Mouse (Mus musculus) kidney, embryonic 16.5 days (tissue): Measurements from ENCODE around the gene Gm11037. TPM values are rescaled to one million over a fixed set of nuclear protein-coding genes. Genes with fewer than 3 reads are reported as not detected.

Experiments
- ATAC-seq: fragments of 200-750 bp; cut with Nextera tagmentation; 2 replicates; pipeline ENCODE4 v1.8.0; 2017; ENCODE audit warnings: moderate TSS enrichment; ENCODE audit not compliant: low FRiP score, low TSS enrichment
- H3K27ac ChIP-seq: fragments of 300-500 bp; sonication (generic); 2 replicates; pipeline ENCODE4 v1.5.1; 2014; ENCODE audit warnings: low read length
- H3K27me3 ChIP-seq: fragments of 300-500 bp; sonication (generic); 2 replicates; pipeline ENCODE4 v1.6.1; 2014; ENCODE audit warnings: low read length, control low read depth, mixed read lengths; ENCODE audit not compliant: insufficient read depth
- H3K36me3 ChIP-seq: fragments of 300-500 bp; sonication (generic); 2 replicates; pipeline ENCODE4 v1.6.1; 2014; ENCODE audit warnings: low read length, control low read depth, mixed read lengths; ENCODE audit not compliant: insufficient read depth
- H3K4me1 ChIP-seq: fragments of 300-500 bp; sonication (generic); 2 replicates; pipeline ENCODE4 v1.6.1; 2014; ENCODE audit warnings: low read length, control low read depth, mixed read lengths; ENCODE audit not compliant: insufficient read depth
- H3K4me2 ChIP-seq: fragments of 300-500 bp; sonication (generic); replicated peaks from 2 replicates; pipeline ENCODE4 v1.6.1; 2014; ENCODE audit warnings: low read depth, low read length
- H3K4me3 ChIP-seq: fragments of 300-500 bp; sonication (generic); 2 replicates; pipeline ENCODE4 v1.5.1; 2014; ENCODE audit warnings: mild to moderate bottlenecking, low read length
- H3K9ac ChIP-seq: fragments of 300-500 bp; sonication (generic); replicated peaks from 2 replicates; pipeline ENCODE4 v1.6.1; 2014; ENCODE audit warnings: low read length
- H3K9me3 ChIP-seq: fragments of 300-500 bp; sonication (generic); 2 replicates; pipeline ENCODE4 v1.6.1; 2016; ENCODE audit warnings: low read length, control low read depth
- WGBS: fragments of 180-500 bp; shearing (Covaris S2); extraction: QIAGEN DNeasy Blood & Tissue Kit; methylation state at CpG from one replicate; pipeline ENCODE4 v1.1.7; 2014; 5-methylcytosine and 5-hydroxymethylcytosine counted together
- polyA plus RNA-seq: library from polyadenylated mRNA; unstranded; fragments of >200 nt; fragmentation: Nextera tagmentation; extraction: Ambion mirVana; gene quantifications from 2 replicates; pipeline ENCODE4 v1.2.1, GENCODE M21; 2015

Gene Gm11037
- polyA plus RNA-seq, 1 experiment from 2014 or later, result not detected

DNA sequence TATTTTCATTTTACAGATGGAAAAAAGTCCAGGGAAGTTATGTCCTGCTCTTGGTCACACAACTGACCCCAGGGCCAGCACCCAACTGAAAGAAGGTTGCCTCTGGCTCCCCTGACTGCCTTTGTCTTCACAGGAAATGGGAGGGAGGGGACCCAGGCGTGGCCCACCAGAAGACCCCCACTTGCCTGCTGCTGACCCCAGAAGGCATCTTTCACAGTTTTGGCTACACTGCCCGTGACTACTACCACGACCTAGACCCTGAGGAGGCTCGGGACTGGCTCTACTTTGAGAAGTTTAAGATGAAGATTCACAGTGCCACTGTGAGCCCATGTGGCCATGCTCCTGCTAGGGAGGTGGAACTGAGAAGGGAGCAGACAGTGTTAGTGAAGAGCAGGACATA is 5.0 kb downstream of the Gm11037 start:
- 79% methylated on average over 4 of the region's 4 CpGs for WGBS
- peaks cover 19% of the 10 kb centered on the region; the same call in 1 of the 2 replicates for H3K36me3 ChIP-seq
- no peak overlapping the region for H3K4me2 ChIP-seq
- ATAC-seq, result no peak
- peaks cover 18% of the 10 kb centered on the region for H3K4me1 ChIP-seq
- no peak overlapping the region for H3K4me3 ChIP-seq
- no peaks in the 10 kb centered on the region for H3K27me3 ChIP-seq
- no peak overlapping the region for H3K9ac ChIP-seq
- no peaks in the 10 kb centered on the region for H3K9me3 ChIP-seq
- no peak overlapping the region for H3K27ac ChIP-seq

DNA sequence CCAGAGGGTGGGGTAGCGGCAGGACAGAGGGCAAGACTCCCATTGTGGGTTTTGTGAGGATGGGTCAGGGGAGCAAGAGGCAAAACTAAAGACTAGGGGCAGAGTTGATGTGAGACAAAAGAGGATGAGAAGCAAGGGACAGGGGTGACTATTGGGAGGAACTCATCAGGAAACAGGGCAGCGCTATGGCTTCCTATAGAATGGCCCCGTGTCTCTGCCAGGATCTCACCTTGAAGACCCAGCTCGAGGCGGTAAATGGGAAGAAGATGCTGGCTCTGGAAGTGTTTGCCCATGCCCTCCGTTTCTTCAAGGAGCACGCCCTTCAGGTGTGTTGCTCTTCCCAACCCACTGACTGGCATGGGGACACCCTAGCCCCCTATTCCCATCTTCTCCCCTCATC is 5.5 kb downstream of the Gm11037 start:
- WGBS, result 92% methylated on average over 7 of the region's 7 CpGs
- Histone ChIP-seq H3K27me3 (no peaks in the 10 kb centered on the region), H3K27ac (no peak overlapping the region), H3K4me2 (no peak overlapping the region), H3K4me1 (peaks cover 18% of the 10 kb centered on the region), H3K36me3 (peaks cover 23% of the 10 kb centered on the region), H3K4me3 (no peak overlapping the region), H3K9ac (no peak overlapping the region), H3K9me3 (no peaks in the 10 kb centered on the region)
- ATAC-seq, result no peak

DNA sequence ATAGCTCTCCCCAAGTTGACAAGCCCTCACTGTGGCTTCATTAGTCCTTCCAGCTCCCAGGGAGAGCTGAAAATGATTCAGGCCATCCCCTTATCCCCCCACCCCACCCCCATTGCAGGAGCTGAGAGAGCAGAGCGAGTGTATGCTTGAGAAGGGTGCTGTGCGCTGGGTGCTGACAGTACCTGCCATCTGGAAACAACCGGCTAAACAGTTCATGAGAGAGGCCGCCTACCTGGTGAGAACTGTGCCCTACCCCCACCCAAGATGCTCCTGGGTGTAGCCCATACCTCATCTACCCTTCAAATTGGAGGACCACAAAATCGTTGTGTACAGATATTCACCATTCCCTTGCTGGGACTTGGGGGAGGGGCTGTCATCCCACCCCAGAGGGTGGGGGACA is 6.0 kb downstream of the Gm11037 start:
- no peak for ATAC-seq
- H3K9ac ChIP-seq, result no peak overlapping the region
- peaks cover 18% of the 10 kb centered on the region for H3K4me1 ChIP-seq
- no peak overlapping the region for H3K4me3 ChIP-seq
- no peaks in the 10 kb centered on the region for H3K27me3 ChIP-seq
- no peaks in the 10 kb centered on the region for H3K9me3 ChIP-seq
- H3K27ac ChIP-seq, result no peak overlapping the region
- no peak overlapping the region for H3K4me2 ChIP-seq
- WGBS, result 90% methylated on average over 5 of the region's 5 CpGs
- H3K36me3 ChIP-seq, result peaks cover 26% of the 10 kb centered on the region

DNA sequence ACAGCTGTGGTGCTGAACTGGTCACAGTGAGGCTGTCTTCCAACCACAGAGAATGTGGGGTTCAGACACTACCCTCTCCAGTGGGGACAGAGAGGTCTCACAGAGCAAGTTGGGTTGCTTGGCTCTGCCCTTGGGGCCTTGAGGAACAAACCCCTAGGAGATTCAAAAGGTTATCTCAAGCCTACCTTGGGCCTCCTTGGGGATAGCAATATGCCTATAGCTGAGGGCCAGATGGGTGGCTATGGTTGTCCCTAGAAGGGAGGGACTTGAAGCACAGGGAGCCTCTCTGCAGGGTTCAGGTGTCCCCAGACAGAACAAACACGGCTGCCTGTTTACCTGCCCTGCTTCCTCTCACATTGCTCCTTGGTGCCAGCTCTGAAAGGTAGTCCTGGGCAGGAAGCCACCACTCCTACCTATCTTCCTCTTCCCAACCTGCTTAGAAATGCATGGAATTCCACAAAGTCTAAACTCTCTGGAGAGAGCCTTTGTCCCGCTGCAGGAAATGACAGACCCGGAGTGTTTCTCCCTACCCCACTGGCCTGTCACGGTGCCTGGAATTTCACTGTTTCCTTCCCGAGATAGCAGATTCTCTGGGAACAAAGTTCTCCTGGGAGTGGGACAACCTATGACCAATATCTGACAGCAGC is 6.7 kb downstream of the Gm11037 start:
- Histone ChIP-seq H3K27me3 (no peaks in the 10 kb centered on the region), H3K9ac (no peak overlapping the region), H3K36me3 (peaks cover 34% of the 10 kb centered on the region), H3K4me3 (no peak overlapping the region), H3K4me2 (no peak overlapping the region), H3K9me3 (no peaks in the 10 kb centered on the region), H3K27ac (peak overlapping the region; percentile 72), H3K4me1 (peaks cover 18% of the 10 kb centered on the region)
- ATAC-seq, result no peak
- 43% methylated on average over 5 of the region's 5 CpGs for WGBS

DNA sequence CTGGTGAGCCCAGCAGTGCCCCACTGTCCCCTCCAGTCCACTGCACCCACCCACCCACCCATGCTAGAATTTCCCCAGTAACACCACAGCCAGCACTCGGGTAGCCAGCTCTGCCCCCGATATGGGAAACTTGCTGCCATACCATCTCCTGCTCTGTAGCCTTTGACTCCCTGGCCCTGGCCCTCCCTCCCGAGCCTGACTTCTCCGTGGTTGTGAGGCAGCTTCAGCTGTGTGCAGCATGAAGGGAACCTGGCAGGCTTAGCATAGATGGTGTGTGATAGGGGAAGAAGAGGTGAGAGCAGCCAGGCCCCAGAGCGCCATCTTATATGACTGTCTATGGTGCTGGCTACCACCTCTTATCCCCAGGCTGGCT is 7.2 kb downstream of the Gm11037 start:
- peaks cover 16% of the 10 kb centered on the region for H3K4me1 ChIP-seq
- no peaks in the 10 kb centered on the region for H3K9me3 ChIP-seq
- H3K27ac ChIP-seq, result peak overlapping the region; percentile 53
- peaks cover 39% of the 10 kb centered on the region for H3K36me3 ChIP-seq
- 62% methylated on average over 5 of the region's 5 CpGs for WGBS
- no peak for ATAC-seq
- H3K27me3 ChIP-seq, result no peaks in the 10 kb centered on the region
- H3K4me2 ChIP-seq, result no peak overlapping the region
- H3K4me3 ChIP-seq, result no peak overlapping the region
- no peak overlapping the region for H3K9ac ChIP-seq

DNA sequence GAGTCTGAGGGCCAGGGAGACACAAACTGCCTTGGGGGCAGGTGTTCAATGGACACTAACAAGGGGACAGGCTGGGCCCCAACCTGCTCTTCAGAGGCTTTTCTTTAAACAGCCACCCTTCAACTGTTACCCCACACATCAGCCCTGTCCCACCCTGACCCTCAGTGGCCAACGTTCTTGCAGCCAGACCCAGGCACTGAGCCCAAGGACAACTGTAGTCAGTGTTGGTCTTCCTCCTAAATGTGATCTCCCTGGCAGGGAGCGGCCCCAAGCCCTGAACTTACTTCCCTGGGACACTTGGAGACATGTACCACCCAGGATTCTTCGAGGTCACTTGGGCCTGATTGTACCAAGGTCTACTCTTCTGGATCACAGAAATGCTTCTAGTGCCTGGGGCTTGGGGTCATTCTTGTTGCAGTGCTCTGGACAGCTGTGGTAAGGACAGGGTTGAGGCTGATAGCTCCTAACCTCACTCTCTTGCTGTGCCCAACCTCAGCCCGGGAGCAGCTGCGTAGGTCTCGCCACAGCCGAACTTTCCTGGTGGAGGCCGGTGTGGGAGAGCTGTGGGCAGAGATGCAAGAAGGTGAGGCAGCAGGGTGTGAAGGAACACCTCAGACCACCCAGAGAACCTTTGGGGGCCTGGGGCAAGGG is 8.2 kb downstream of the Gm11037 start:
- Histone ChIP-seq H3K36me3 (peaks cover 46% of the 10 kb centered on the region), H3K9ac (no peak overlapping the region), H3K9me3 (no peaks in the 10 kb centered on the region), H3K4me2 (no peak overlapping the region), H3K27me3 (no peaks in the 10 kb centered on the region), H3K4me1 (peaks cover 16% of the 10 kb centered on the region), H3K4me3 (no peak overlapping the region), H3K27ac (no peak overlapping the region)
- 76% methylated on average over 8 of the region's 8 CpGs for WGBS
- no peak for ATAC-seq

DNA sequence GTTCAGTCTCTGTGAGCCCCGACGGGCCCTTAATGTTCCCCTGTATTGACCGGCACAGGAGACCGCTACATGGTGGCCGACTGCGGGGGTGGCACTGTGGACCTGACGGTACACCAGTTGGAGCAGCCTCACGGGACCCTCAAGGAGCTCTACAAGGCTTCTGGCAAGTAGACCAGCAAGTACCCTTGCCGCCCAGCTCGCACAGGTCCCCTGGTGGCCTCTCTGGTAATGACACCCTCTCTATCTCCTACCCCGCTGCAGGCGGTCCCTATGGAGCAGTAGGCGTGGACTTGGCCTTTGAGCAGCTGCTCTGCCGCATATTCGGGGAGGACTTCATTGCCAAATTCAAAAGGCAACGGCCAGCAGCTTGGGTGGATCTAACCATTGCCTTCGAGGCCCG is 9.3 kb downstream of the Gm11037 start:
- Histone ChIP-seq H3K27me3 (no peaks in the 10 kb centered on the region), H3K27ac (peak overlapping the region; percentile 29; the same call in 1 of the 2 replicates), H3K9me3 (no peaks in the 10 kb centered on the region), H3K4me2 (0 out of 2 replicates have a peak overlapping the region, but pooled peaks have one; percentile 3), H3K4me3 (no peak overlapping the region), H3K4me1 (peaks cover 16% of the 10 kb centered on the region), H3K36me3 (peaks cover 54% of the 10 kb centered on the region), H3K9ac (no peak overlapping the region)
- ATAC-seq, result peak; percentile 73
- WGBS, result 31% methylated on average over 18 of the region's 18 CpGs

DNA sequence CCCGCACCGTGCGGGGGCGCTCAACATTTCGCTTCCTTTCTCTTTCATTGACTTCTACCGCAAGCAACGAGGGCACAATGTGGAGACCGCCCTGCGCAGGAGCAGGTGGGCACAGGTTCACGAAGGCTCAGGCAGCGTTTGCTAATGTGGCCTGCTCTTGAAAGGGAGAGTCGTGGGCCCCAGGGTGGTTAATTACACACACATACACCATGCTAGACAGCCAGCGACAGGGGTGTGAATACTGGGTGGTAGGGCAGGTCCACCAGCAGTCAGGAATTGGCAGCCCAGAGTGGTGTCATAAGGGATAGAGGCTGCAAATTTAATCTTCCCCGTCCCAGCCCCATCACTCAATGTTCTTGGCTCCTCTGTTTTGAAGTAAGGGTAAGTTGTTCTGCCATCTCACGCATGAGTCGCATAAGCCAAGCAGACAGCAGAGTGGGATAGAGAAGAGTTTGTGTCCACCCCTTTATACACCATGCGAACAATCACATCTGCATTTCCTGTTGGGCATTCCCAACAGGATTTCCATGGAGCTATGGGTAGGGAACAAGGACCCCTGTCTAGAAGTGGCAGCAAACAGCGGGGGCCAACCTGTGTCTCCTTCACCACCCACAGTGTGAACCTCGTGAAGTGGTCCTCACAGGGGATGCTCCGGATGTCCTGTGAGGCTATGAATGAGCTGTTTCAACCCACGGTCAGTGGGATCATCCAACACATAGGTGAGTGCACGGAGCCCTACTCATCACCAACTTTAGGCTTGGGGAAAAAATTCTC is 9.9 kb downstream of the Gm11037 start:
- Histone ChIP-seq H3K36me3 (peaks cover 54% of the 10 kb centered on the region), H3K27me3 (no peaks in the 10 kb centered on the region), H3K9ac (no peak overlapping the region), H3K27ac (no peak overlapping the region), H3K4me2 (0 out of 2 replicates have a peak overlapping the region, but pooled peaks have one; percentile 3), H3K9me3 (no peaks in the 10 kb centered on the region), H3K4me3 (no peak overlapping the region), H3K4me1 (peaks cover 16% of the 10 kb centered on the region)
- no peak for ATAC-seq
- WGBS, result 71% methylated on average over 22 of the region's 22 CpGs

DNA sequence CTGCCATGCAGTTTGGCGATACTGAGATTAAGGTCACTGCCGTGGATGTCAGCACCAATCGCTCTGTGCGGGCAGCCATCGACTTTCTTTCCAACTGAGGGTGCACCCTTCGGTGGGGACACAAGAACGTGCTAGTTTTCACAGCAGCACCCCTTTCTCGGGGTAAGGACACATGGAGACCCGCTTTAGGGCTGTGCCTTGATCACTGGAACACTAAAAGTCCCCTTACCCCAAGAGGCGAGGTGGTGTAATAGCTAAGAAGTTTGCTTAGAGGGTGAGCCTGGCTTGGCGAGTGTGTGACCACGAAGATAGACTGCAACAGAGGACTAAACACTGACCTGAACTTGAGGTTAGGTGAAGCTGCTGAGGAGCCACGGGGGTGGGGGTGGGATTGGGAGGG is 11.8 kb downstream of the Gm11037 start:
- peaks cover 16% of the 10 kb centered on the region for H3K4me1 ChIP-seq
- peaks cover 61% of the 10 kb centered on the region for H3K36me3 ChIP-seq
- no peak overlapping the region for H3K4me3 ChIP-seq
- H3K9ac ChIP-seq, result no peak overlapping the region
- no peak overlapping the region for H3K27ac ChIP-seq
- H3K9me3 ChIP-seq, result no peaks in the 10 kb centered on the region
- no peak overlapping the region for H3K4me2 ChIP-seq
- no peaks in the 10 kb centered on the region for H3K27me3 ChIP-seq
- no peak for ATAC-seq
- 58% methylated on average over 13 of the region's 13 CpGs for WGBS

DNA sequence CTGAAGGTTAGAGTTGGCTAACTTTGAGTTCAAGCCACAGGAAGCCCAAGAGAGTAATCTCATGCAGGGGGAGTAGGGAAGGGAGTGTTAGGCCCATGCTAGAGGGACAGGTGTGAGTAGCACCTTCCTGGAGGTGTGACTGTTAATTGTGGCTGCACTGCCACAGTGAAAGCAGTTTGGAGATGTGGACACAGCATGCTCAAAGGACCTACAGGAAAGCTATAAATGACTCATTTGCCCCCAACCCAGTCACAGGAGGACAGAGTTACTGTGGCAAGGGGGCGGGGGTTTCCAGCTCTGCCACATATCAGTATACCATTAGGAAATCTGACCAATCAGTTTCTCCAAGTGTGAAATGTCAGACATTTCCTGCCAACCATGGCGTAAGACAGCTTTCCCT is 12.2 kb downstream of the Gm11037 start:
- Histone ChIP-seq H3K36me3 (peaks cover 60% of the 10 kb centered on the region), H3K27me3 (no peaks in the 10 kb centered on the region), H3K4me1 (peaks cover 13% of the 10 kb centered on the region), H3K9ac (no peak overlapping the region), H3K27ac (no peak overlapping the region), H3K9me3 (no peaks in the 10 kb centered on the region), H3K4me3 (no peak overlapping the region), H3K4me2 (no peak overlapping the region)
- ATAC-seq, result no peak
- WGBS, result 76% methylated on average over 2 of the region's 2 CpGs
